16 mouse cellular contexts compared by ENCODE assay signal in genomic region chr9:9128996-9129694, GRCm38 (mm10).
DNase-seq lines count a peak whose midpoint lies in the region; ATAC-seq and TF ChIP-seq lines count a peak whose summit lies in the region.
"Had no signal": no experiment of that assay in that cellular context is flagged by ENCODE, and none has a peak within 500 bp of the region (broad histone marks: within the 10 kb centered on the region; RNA-seq: fewer than 3 reads in every experiment).

No protein-coding gene starts in this region.

- no peak for TF ChIP-seq EP300 in lung, postnatal 0 days (IDR thresholded peaks at IDR 0.05)

- no peak overlapping the region for H3K4me3 ChIP-seq in heart, embryonic 10.5 days
- H3K4me3 ChIP-seq in lung, postnatal 0 days (ENCODE audit: low read depth, low read length) = no peak overlapping the region
- H3K4me3 ChIP-seq: embryonic facial prominence, embryonic 10.5 days; neural tube, embryonic 12.5 days had no signal

- no peaks in the 10 kb centered on the region for H3K36me3 ChIP-seq in heart, embryonic 10.5 days
- no peaks in the 10 kb centered on the region for H3K36me3 ChIP-seq in lung, postnatal 0 days (ENCODE audit: insufficient read depth, low read length)
- H3K36me3 ChIP-seq: embryonic facial prominence, embryonic 10.5 days; G1E; neural tube, embryonic 12.5 days had no signal

- TF ChIP-seq CTCF in lung, postnatal 0 days (IDR thresholded peaks at IDR 0.05) = no peak

- H3K4me2 ChIP-seq in lung, postnatal 0 days (replicated peaks; ENCODE audit: low read depth, low read length) = no peak overlapping the region
- H3K4me2 ChIP-seq: neural tube, embryonic 12.5 days had no signal

- peak; percentile 97 for DNase-seq in heart, adult 11 months
- DNase-seq in heart, embryonic 10.5 days (ENCODE audit: low spot score) = no peak
- peak; percentile 3 for DNase-seq in lung, postnatal 36 days
- no peak for DNase-seq in lung, postnatal 0 days (ENCODE audit: low spot score)
- DNase-seq in gastrocnemius, postnatal 14 days = peak; percentile 29
- DNase-seq in skeletal muscle tissue, adult 2 months (ENCODE audit: low read depth, low spot score) = peak; percentile 57
- no peak for DNase-seq in left cerebral cortex, adult 11 months (ENCODE audit: low spot score)
- no peak for DNase-seq in natural killer cell, adult 2 months (ENCODE audit: low spot score in 2 of 2)
- DNase-seq: cerebellum, postnatal 10 days; lung, postnatal 4 days; midbrain, embryonic 14.5 days had no signal

- H3K4me1 ChIP-seq in heart, embryonic 10.5 days = peaks cover 10% of the 10 kb centered on the region
- H3K4me1 ChIP-seq in lung, postnatal 0 days (ENCODE audit: insufficient read depth, low read depth, low read length) = no peaks in the 10 kb centered on the region
- H3K4me1 ChIP-seq: neural tube, embryonic 12.5 days had no signal

- H3K9me3 ChIP-seq in heart, embryonic 10.5 days = no peaks in the 10 kb centered on the region
- H3K9me3 ChIP-seq in lung, postnatal 0 days (ENCODE audit: low read length) = no peaks in the 10 kb centered on the region
- H3K9me3 ChIP-seq: G1E; neural tube, embryonic 12.5 days had no signal

- H3K9ac ChIP-seq in lung, postnatal 0 days (replicated peaks; ENCODE audit: low read depth) = no peak overlapping the region
- H3K9ac ChIP-seq: neural tube, embryonic 12.5 days had no signal

- 86% methylated on average over 4 of the region's 4 CpGs for WGBS in heart, embryonic 10.5 days
- 71% methylated on average over 4 of the region's 4 CpGs for WGBS in lung, postnatal 0 days

- no peaks in the 10 kb centered on the region for H3K27me3 ChIP-seq in heart, embryonic 10.5 days (ENCODE audit: insufficient read depth, poor library complexity, severe bottlenecking)
- no peaks in the 10 kb centered on the region for H3K27me3 ChIP-seq in lung, postnatal 0 days (replicated peaks; ENCODE audit: insufficient read depth, low read length)
- H3K27me3 ChIP-seq: neural tube, embryonic 12.5 days had no signal

- no peak for ATAC-seq in lung, postnatal 0 days
- ATAC-seq: activated CD4-positive, CD25-positive, alpha-beta regulatory T cell, adult 4 months had no signal

- intact Hi-C loops in gastrocnemius, postnatal 14 days (cut with DNase I; ENCODE audit: low total_unique reads) = no loop called here

- no peak overlapping the region for H3K27ac ChIP-seq in heart, embryonic 10.5 days
- no peak overlapping the region for H3K27ac ChIP-seq in lung, postnatal 0 days (ENCODE audit: low read length)
- H3K27ac ChIP-seq: embryonic facial prominence, embryonic 10.5 days; kidney, postnatal 0 days; neural tube, embryonic 12.5 days had no signal

Comparison
In these comparisons a context has a peak if more than half of its experiments do, and no peak if none do; other contexts are left out.
1. DNase-seq: peak in heart, adult 11 months (single experiment), lung, postnatal 36 days (single experiment), gastrocnemius, postnatal 14 days (single experiment) and skeletal muscle tissue, adult 2 months (single experiment); none in heart, embryonic 10.5 days (single experiment), lung, postnatal 0 days (single experiment), left cerebral cortex, adult 11 months (single experiment) and natural killer cell, adult 2 months (0 of 2).